Mouse (Mus musculus): ENCODE data around the gene Cracr2b. TPM values are rescaled to one million over a fixed set of nuclear protein-coding genes. Genes with fewer than 3 reads are reported as not detected.

Cracr2b gene
- polyA plus RNA-seq, 1 experiment: 24.0 TPM

GRCm38 (mm10) chr7:141469901-141470636 is 9.2 kb downstream of the Cracr2b start:
- no peak for DNase-seq (ENCODE audit: low spot score)

DNA sequence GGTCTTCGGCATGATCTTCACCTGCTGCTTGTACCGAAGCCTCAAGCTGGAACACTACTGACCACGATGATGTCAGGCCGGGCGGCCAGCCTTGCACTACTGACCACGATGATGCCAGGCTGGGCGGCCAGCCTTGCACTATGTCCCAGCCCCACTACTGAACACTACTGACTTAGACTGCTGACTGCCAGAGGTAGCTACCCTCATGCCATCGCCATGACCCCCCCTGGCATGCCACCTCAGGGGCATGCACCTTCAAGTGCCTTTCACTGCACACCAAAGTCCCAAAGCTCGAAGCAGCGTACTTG is 9.7 kb downstream of the Cracr2b start:
- no peak for DNase-seq (ENCODE audit: low spot score)

- DNase-seq (ENCODE audit: low spot score): no peak
Observed at GRCm38 (mm10) chr7:141471236-141471635, 10.3 kb downstream of the Cracr2b start.

- DNase-seq (ENCODE audit: low spot score): no peak
Observed at GRCm38 (mm10) chr7:141472226-141472625, 11.3 kb downstream of the Cracr2b start.

DNA sequence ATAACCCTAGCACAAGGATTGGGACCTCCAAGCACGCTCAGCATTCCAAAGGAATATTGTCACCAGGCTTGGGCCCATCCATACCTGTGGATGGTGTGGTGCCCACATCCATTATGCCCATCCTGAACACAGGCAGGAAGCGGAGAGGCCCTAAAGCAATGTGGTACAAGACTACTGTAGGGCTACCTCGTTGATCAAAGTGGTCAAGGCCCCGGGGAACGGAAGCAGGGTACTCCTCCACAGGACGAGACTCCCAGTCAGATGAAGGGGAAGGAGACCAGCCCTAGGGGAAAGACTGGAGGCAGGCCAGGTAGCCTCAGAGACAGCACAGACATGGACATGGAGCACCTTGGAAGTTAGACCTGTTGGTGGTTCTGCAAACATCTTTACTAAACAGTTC is 11.9 kb downstream of the Cracr2b start:
- DNase-seq (ENCODE audit: low spot score): no peak

DNA sequence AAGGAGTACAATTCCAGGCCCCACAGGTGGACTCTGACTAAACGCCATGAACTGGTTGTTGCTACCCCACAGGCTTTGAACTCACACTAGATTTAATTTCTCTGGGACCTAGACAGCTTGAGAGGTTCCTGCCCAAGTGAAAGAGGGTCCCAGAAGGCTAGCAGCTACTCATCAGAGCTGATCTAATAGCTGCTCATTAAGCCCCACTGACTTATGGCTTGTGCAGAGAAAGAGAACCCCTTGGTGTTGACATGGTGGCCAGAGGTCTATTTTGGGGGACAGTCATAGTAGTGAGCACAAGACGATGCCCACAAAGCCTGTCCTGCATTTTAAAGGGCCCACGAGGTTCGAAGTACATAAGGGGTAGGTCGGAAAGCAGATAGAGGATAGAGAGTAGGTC is 13.3 kb downstream of the Cracr2b start:
- DNase-seq (ENCODE audit: low spot score): no peak

GRCm38 (mm10) chr7:141475011-141475804 is 14.3 kb downstream of the Cracr2b start, which contains the start of the genes Polr2l and Tspan4:
Gene Polr2l, minus strand, starts transcription at chr7:141475132.
Gene Tspan4, plus strand, starts transcription at chr7:141475240.
- DNase-seq (ENCODE audit: low spot score): peak; percentile 88

GRCm38 (mm10) chr7:141475805-141476158 is 14.9 kb downstream of the Cracr2b start:
- no peak for DNase-seq (ENCODE audit: low spot score)

GRCm38 (mm10) chr7:141476226-141476980 is 15.5 kb downstream of the Cracr2b start:
- peak; percentile 82 for DNase-seq (ENCODE audit: low spot score)

DNA sequence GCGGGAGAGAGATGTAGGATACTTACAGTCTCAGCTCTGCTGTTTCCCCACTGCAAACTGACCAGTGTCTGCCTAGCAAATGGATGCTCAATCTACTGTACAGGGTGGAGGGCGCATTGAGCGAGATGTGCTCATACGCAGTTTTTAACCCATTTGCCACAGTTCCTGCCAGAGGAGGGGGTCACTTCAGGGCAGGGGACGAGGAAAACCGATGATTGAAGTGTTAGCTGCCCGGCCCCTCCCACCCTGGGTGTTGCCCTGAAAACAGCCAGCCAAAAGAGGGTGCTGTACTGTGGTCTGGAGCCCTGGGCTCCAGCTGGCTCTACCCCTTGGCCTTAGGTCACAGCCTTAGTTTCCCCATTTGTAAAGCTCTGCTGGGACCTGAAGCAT is 16.1 kb downstream of the Cracr2b start:
- no peak for DNase-seq (ENCODE audit: low spot score)

DNA sequence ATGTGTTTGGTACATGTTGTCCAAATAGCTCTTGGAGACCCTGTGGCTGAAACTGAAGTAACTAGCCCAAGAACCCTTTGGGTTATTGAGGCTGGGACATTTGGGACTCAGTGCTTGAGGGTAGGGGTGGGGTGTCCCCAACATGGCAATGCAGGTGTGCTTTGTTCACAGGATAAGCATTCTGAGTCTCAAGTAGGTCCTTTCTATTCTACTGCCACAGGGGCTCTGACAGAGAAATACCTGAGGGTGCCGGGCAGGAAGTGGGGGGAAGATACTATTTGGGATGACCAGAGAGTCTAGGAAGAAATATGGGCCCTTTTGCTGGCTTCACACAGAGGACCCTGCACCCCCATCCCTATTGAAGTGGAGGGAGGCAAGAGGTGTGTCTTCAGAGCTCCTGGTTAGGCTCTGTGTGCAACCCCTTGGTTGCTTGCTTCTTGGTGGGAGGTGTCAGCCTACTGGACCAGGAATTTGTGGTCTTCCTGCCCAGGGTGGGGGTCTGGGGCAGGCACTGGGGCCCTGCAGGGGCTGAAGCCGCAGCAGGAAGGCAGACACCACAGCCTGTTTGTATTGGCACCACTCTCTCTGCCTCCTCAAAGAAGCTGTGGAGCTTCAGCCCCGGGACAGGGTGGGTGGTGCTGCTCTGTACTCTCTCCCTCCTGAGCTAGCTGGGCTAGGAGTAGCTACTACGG is 16.8 kb downstream of the Cracr2b start:
- DNase-seq (ENCODE audit: low spot score): no peak

GRCm38 (mm10) chr7:141478270-141478748 is 17.4 kb downstream of the Cracr2b start:
- no peak for DNase-seq (ENCODE audit: low spot score)

- no peak for DNase-seq (ENCODE audit: low spot score)
Observed at GRCm38 (mm10) chr7:141480842-141481497, 20.1 kb downstream of the Cracr2b start.

DNA sequence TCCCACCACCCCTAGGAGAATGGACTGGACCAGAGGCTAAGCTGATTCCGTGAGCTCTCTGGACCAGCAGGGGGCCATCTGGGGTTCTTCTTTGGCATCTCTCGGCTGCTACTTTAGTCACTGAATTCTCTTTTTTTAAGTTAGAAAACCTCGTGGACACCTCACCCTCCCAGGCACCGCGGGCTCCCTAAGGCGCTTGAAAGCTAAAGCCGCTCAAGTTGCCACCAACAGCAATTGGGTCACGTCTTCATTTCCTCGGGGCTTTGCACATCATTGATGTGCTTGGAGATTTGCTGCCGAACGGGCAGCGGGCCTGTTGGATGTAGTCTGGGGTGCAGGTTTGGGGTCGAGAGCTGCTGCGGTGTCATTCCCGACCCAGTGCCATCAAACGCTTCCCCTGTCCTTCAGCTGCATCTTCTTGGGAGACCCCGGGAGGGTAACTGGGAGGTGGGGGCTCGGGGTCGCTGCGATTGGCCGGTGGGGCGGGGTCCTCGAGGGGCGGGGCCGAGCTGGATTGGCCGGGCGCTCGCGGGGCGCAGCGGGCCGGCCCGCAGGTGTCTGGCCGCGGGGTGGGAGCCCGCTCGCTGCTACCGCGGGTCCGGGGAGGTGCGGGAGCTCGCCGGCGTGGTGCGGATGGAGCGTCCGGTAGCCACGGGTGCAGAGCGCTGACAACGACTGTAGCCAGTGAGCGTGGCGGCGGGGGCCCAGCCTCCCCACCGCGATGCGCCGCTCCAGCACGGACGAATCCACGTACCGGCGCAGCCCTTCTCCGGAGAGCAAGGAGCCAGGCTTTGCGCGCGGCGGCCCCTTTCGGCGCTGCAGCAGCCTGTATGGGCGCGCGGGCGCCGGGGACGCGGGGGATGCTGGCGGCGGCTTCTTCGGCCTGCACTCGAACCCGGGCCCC is 20.9 kb downstream of the Cracr2b start:
- DNase-seq (ENCODE audit: low spot score): no peak

- DNase-seq (ENCODE audit: low spot score): no peak
Observed at GRCm38 (mm10) chr7:141482531-141483024, 21.7 kb downstream of the Cracr2b start.

- DNase-seq (ENCODE audit: low spot score): no peak
Observed at GRCm38 (mm10) chr7:141483114-141483653, 22.3 kb downstream of the Cracr2b start.

DNA sequence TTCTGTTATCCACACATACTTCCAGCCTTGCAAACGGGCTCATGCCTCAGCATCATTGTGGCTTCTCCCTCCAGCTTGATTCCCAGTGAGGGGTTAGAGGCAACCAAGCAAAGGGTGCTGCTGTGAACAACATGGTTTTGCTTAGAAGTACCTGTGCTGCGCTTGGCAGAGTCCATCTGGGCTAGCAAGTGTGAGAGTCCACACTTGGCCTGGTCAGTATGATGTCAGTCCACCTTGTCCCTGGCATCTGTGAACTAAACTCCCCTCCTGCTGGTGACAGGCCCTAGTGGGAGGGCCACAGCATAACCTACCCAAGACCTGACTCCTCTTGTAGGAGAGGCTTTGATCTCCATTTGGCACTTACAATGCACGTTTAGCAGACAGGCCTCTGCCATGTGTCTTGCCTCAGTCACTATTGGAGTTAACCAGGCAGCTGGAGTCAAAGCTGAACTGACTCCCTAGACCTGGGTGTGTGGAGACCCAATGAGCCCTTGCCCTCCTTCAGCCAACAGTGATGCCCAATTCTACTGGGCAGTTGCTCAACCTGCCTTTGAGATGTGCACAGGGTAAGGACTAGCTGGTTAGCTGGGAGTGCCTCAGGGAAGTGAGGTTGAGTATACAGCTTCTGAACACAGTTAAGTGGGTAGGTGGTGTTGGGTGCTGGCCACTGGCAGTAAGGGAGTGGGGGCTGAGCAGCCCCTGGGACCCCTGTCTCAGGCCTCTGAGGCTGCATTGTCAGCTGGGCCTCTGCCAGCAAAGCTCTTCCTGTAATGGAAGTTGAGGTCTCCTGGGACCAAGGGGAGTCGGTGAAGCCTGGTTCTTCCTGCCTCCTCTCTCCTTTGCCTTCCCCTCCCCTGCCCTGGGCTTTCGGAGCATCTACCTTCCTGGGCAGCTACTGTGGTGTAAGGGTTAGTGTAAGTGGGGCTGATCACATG is 23.6 kb downstream of the Cracr2b start:
- DNase-seq (ENCODE audit: low spot score): no peak

- DNase-seq (ENCODE audit: low spot score): no peak
Observed at GRCm38 (mm10) chr7:141485186-141485585, 24.3 kb downstream of the Cracr2b start.

DNA sequence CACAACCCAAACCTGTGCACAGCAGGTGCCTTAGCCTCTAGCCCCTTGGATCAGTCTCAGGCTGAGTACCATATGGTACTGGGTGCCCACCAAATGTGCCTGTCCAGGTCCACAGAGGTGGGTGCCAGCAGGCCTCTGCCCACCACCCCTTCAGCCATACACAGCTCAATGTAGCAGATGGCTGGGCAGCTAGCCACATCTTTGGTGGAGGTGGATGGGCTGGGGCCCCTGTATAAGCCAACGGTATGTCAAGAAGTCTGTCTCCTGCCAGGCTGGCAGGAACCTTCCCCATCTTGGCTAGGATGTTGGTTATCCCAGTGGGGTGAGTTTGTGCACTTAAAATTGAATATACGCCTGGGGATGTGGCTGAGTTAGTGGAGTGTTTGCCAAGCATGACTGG is 24.7 kb downstream of the Cracr2b start:
- no peak for DNase-seq (ENCODE audit: low spot score)

Data from urinary bladder, adult 2 months (tissue).